Mouse (Mus musculus): ENCODE measurements at regions not wholly inside any gene's neighbourhood (a gene's known extent, or its start where the extent isn't known, plus 50 kb on each side); places are given as distances from the start of the nearest gene placed in this dataset.

- H3K27ac ChIP-seq, result peak overlapping the region; percentile 59
- no peaks in the 10 kb centered on the region for H3K27me3 ChIP-seq (ENCODE audit: control insufficient read depth, insufficient read depth, low read length)
- H3K36me3 ChIP-seq (ENCODE audit: control insufficient read depth, insufficient read depth, low read length), result no peaks in the 10 kb centered on the region; the same call in 1 of the 2 replicates
- H3K9ac ChIP-seq (ENCODE audit: low read depth, low read length), result no peak overlapping the region
- intact Hi-C loops (cut with DNase I), result loop anchor here (5.0 to 10.0 kb wide), 2 partner anchors 115 to 283 kb away; no protein-coding TSS in a partner anchor
- no peak overlapping the region for H3K4me3 ChIP-seq
- H3K79me2 ChIP-seq (replicated peaks; ENCODE audit: control insufficient read depth, insufficient read depth, low read length), result no peaks in the 10 kb centered on the region
- WGBS, result 42% methylated on average over 4 of the region's 4 CpGs
- DNase-seq, result peak in 1 of 2 experiments; percentile 7
- peaks cover 15% of the 10 kb centered on the region for H3K4me1 ChIP-seq (ENCODE audit: control insufficient read depth, insufficient read depth, low read length)
- no peak for TF ChIP-seq POLR2A (IDR thresholded peaks at IDR 0.05; ENCODE audit: insufficient read depth, low read depth, low read length)
- TF ChIP-seq EP300 (IDR thresholded peaks at IDR 0.05; ENCODE audit: insufficient read depth, low read depth, low read length), result no peak
- TF ChIP-seq CTCF (IDR thresholded peaks at IDR 0.05), result no peak
These were observed 157.0 kb upstream of the Ctnnb1 start for GRCm38 (mm10) chr9:120771896-120772530.

DNA sequence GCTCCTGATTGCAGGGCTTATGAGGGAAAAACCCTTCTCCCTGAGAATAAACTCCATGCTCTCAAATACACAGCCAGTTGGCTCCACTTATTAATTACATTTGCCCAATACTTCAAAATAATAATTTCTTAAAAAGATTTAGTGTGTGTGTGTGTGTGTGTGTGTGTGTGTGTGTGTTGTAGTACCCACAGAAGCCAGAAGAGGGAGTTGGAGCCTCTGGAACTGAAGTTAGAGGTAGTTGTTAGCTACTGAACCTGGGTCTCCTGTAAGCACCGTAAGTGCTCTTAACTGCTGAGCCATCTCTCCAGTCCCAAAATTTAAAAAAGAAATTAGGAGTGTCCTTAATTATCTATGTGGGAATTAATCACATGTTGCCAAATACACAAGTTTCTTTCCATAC, 154.8 kb upstream of the Ctnnb1 start:
- intact Hi-C loops (cut with DNase I), result loop anchor here (2.0 to 10.0 kb wide), 3 partner anchors 117 to 281 kb away; no protein-coding TSS in a partner anchor
- no peaks in the 10 kb centered on the region; the same call in 1 of the 2 replicates for H3K36me3 ChIP-seq (ENCODE audit: control insufficient read depth, insufficient read depth, low read length)
- H3K4me3 ChIP-seq, result no peak overlapping the region
- no peak for TF ChIP-seq POLR2A (IDR thresholded peaks at IDR 0.05; ENCODE audit: insufficient read depth, low read depth, low read length)
- TF ChIP-seq CTCF (IDR thresholded peaks at IDR 0.05), result peak; percentile 55
- no peak for TF ChIP-seq EP300 (IDR thresholded peaks at IDR 0.05; ENCODE audit: insufficient read depth, low read depth, low read length)
- no peaks in the 10 kb centered on the region for H3K27me3 ChIP-seq (ENCODE audit: control insufficient read depth, insufficient read depth, low read length)
- H3K27ac ChIP-seq, result peak overlapping the region; percentile 88; the same call in 1 of the 2 replicates
- DNase-seq, result no peak
- 87% methylated on average over 1 of the region's 1 CpGs for WGBS
- H3K4me1 ChIP-seq (ENCODE audit: control insufficient read depth, insufficient read depth, low read length), result peaks cover 25% of the 10 kb centered on the region
- H3K9ac ChIP-seq (ENCODE audit: low read depth, low read length), result no peak overlapping the region
- H3K79me2 ChIP-seq (replicated peaks; ENCODE audit: control insufficient read depth, insufficient read depth, low read length), result no peaks in the 10 kb centered on the region

DNA sequence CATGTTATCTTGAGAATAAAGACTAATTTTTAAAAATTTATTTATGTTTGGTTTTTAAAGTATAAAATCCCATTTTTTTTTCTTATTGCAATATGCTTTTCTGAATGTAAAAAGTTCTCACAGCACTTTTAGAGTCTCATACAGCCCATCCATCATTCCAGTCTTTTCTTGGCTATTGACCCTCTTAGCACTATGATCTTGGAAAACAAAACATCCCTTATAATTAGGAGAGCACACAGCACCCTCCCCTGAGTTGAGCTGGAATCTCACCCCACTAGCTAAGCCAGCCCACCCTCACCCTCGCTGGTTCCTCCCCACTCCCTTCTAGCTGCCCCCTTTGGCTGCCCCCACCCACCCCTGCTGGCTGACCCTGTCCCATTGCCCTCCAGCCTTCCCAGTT, 154.2 kb upstream of the Ctnnb1 start:
- Histone ChIP-seq H3K36me3 (ENCODE audit: control insufficient read depth, insufficient read depth, low read length) (no peaks in the 10 kb centered on the region; the same call in 1 of the 2 replicates), H3K27me3 (ENCODE audit: control insufficient read depth, insufficient read depth, low read length) (no peaks in the 10 kb centered on the region), H3K4me3 (no peak overlapping the region), H3K27ac (peak overlapping the region; percentile 88), H3K9ac (ENCODE audit: low read depth, low read length) (no peak overlapping the region), H3K4me1 (ENCODE audit: control insufficient read depth, insufficient read depth, low read length) (peaks cover 26% of the 10 kb centered on the region), H3K79me2 (replicated peaks; ENCODE audit: control insufficient read depth, insufficient read depth, low read length) (no peaks in the 10 kb centered on the region)
- peak; percentile 9 to 15 for DNase-seq
- 23% methylated on average over 1 of the region's 1 CpGs for WGBS
- intact Hi-C loops (cut with DNase I), result loop anchor here (2.0 to 10.0 kb wide), 4 partner anchors 82 to 280 kb away; no protein-coding TSS in a partner anchor
- TF ChIP-seq CTCF (IDR thresholded peaks at IDR 0.05), result peak; percentile 34
- TF ChIP-seq EP300 (IDR thresholded peaks at IDR 0.05; ENCODE audit: insufficient read depth, low read depth, low read length), result no peak
- no peak for TF ChIP-seq POLR2A (IDR thresholded peaks at IDR 0.05; ENCODE audit: insufficient read depth, low read depth, low read length)

- peak; percentile 8 to 37 for DNase-seq
- no peak overlapping the region for H3K9ac ChIP-seq (ENCODE audit: low read depth, low read length)
- no peaks in the 10 kb centered on the region for H3K79me2 ChIP-seq (replicated peaks; ENCODE audit: control insufficient read depth, insufficient read depth, low read length)
- H3K27ac ChIP-seq, result peak overlapping the region; percentile 88
- H3K36me3 ChIP-seq (ENCODE audit: control insufficient read depth, insufficient read depth, low read length), result no peaks in the 10 kb centered on the region; the same call in 1 of the 2 replicates
- H3K4me3 ChIP-seq, result no peak overlapping the region
- TF ChIP-seq EP300 (IDR thresholded peaks at IDR 0.05; ENCODE audit: insufficient read depth, low read depth, low read length) (no peak), CTCF (IDR thresholded peaks at IDR 0.05) (peak; percentile 39)
- no peaks in the 10 kb centered on the region for H3K27me3 ChIP-seq (ENCODE audit: control insufficient read depth, insufficient read depth, low read length)
- WGBS, result 53% methylated on average over 3 of the region's 3 CpGs
- intact Hi-C loops (cut with DNase I), result loop anchor here (1.0 to 10.0 kb wide), 5 partner anchors 37 to 279 kb away; no protein-coding TSS in a partner anchor
- H3K4me1 ChIP-seq (ENCODE audit: control insufficient read depth, insufficient read depth, low read length), result peaks cover 26% of the 10 kb centered on the region
These were observed 153.3 kb upstream of the Ctnnb1 start for GRCm38 (mm10) chr9:120775721-120776120.

GRCm38 (mm10) chr9:120776456-120777001, 152.5 kb upstream of the Ctnnb1 start:
- H3K4me1 ChIP-seq (ENCODE audit: control insufficient read depth, insufficient read depth, low read length), result peaks cover 26% of the 10 kb centered on the region
- WGBS, result 8% methylated on average over 4 of the region's 4 CpGs
- no peaks in the 10 kb centered on the region for H3K79me2 ChIP-seq (replicated peaks; ENCODE audit: control insufficient read depth, insufficient read depth, low read length)
- no peaks in the 10 kb centered on the region; the same call in 1 of the 2 replicates for H3K36me3 ChIP-seq (ENCODE audit: control insufficient read depth, insufficient read depth, low read length)
- no peak overlapping the region for H3K4me3 ChIP-seq
- TF ChIP-seq POLR2A (IDR thresholded peaks at IDR 0.05; ENCODE audit: insufficient read depth, low read depth, low read length), result no peak
- TF ChIP-seq CTCF (IDR thresholded peaks at IDR 0.05), result 0 out of 2 replicates have a peak, but pooled peaks have one; percentile 13
- TF ChIP-seq EP300 (IDR thresholded peaks at IDR 0.05; ENCODE audit: insufficient read depth, low read depth, low read length), result 0 out of 2 replicates have a peak, but pooled peaks have one; percentile 27
- peak overlapping the region; percentile 88 for H3K27ac ChIP-seq
- peak; percentile 50 to 71 for DNase-seq
- no peak overlapping the region for H3K9ac ChIP-seq (ENCODE audit: low read depth, low read length)
- intact Hi-C loops (cut with DNase I), result loop anchor here (1.0 to 10.0 kb wide), 4 partner anchors 38 to 278 kb away; no protein-coding TSS in a partner anchor
- H3K27me3 ChIP-seq (ENCODE audit: control insufficient read depth, insufficient read depth, low read length), result no peaks in the 10 kb centered on the region
